Mouse (Mus musculus) forebrain, embryonic 12.5 days (tissue): ENCODE measurements at regions not wholly inside any gene's neighbourhood (a gene's known extent, or its start where the extent isn't known, plus 50 kb on each side); places are given as distances from the start of the nearest gene placed in this dataset.
A peak's percentile ranks its signal among the peaks of the same experiment; 100 is the strongest.
"Not testable (repeated sequence)": the region's sequence is repeated elsewhere in the genome, so short reads cannot be mapped to it uniquely, and the experiment has no call there.

Source experiments
- ATAC-seq: fragments of 200-750 bp; cut with Nextera tagmentation; 2 replicates; pipeline ENCODE4 v1.8.0; 2017; ENCODE audit warnings: moderate TSS enrichment; ENCODE audit not compliant: low FRiP score
- H3K27ac ChIP-seq: fragments of 300-500 bp; sonication (generic); 2 replicates; pipeline ENCODE4 v1.5.1; 2016; ENCODE audit warnings: mild to moderate bottlenecking
- H3K27me3 ChIP-seq: fragments of 300-500 bp; sonication (generic); 2 replicates; pipeline ENCODE4 v1.6.1; 2016; ENCODE audit warnings: mild to moderate bottlenecking
- H3K36me3 ChIP-seq: fragments of 300-500 bp; sonication (generic); replicated peaks from 2 replicates; pipeline ENCODE4 v1.6.1; 2016; ENCODE audit warnings: mild to moderate bottlenecking
- H3K4me1 ChIP-seq: fragments of 300-500 bp; sonication (generic); 2 replicates; pipeline ENCODE4 v1.6.1; 2016
- H3K4me2 ChIP-seq: fragments of 300-500 bp; sonication (generic); 2 replicates; pipeline ENCODE4 v1.6.1; 2016; ENCODE audit warnings: mild to moderate bottlenecking, moderate library complexity
- H3K4me3 ChIP-seq: fragments of 300-500 bp; sonication (generic); replicated peaks from 2 replicates; pipeline ENCODE4 v1.5.1; 2016; ENCODE audit warnings: mild to moderate bottlenecking
- H3K9ac ChIP-seq: fragments of 300-500 bp; sonication (generic); 2 replicates; pipeline ENCODE4 v1.6.1; 2016; ENCODE audit warnings: mild to moderate bottlenecking
- H3K9me3 ChIP-seq: fragments of 300-500 bp; sonication (generic); 2 replicates; pipeline ENCODE4 v1.6.1; 2016
- WGBS: fragments of 180-500 bp; shearing (Covaris S2); methylation state at CpG from one replicate; pipeline ENCODE4 v1.1.7; 2016; 5-methylcytosine and 5-hydroxymethylcytosine counted together

- no peaks in the 10 kb centered on the region for H3K27me3 ChIP-seq
- H3K4me2 ChIP-seq = no peak overlapping the region
- ATAC-seq = no peak
- H3K4me3 ChIP-seq = no peak overlapping the region
- H3K36me3 ChIP-seq = no peaks in the 10 kb centered on the region
- no peak overlapping the region for H3K27ac ChIP-seq
- no peak overlapping the region for H3K9ac ChIP-seq
- 91% methylated on average over 9 of the region's 9 CpGs for WGBS
- no peaks in the 10 kb centered on the region for H3K9me3 ChIP-seq
- no peaks in the 10 kb centered on the region for H3K4me1 ChIP-seq
These were observed 94.9 kb downstream of the Plppr4 start for GRCm38 (mm10) chr3:117265790-117266189.

GRCm38 (mm10) chr3:117247833-117248232, 112.8 kb downstream of the Plppr4 start:
- no peak overlapping the region for H3K9ac ChIP-seq
- H3K27me3 ChIP-seq = no peaks in the 10 kb centered on the region
- no peaks in the 10 kb centered on the region for H3K9me3 ChIP-seq
- no peak overlapping the region for H3K27ac ChIP-seq
- no peaks in the 10 kb centered on the region for H3K36me3 ChIP-seq
- H3K4me2 ChIP-seq = no peak overlapping the region
- H3K4me3 ChIP-seq = no peak overlapping the region
- no peaks in the 10 kb centered on the region for H3K4me1 ChIP-seq
- ATAC-seq = no peak

DNA sequence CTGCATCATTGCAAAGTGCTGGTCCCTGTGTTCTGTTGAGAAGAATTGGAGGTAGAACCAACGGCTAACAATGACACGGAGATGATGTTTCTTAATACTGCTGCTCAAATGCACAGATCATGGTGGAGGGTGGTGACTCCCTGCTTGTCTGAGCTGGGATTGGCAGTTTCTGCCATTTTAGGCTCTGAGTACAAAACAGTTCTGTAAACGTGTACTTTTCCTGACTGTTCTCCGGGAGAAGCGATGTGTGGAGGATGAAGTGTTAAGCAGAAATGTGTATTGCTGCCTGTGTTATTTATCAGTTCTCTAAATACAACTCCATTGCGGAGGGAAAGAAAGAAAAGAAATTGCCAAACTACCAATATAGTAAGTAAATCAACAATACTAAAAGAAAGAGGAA, 118.9 kb downstream of the Plppr4 start:
- Histone ChIP-seq H3K36me3 (no peaks in the 10 kb centered on the region), H3K4me1 (no peaks in the 10 kb centered on the region), H3K4me3 (no peak overlapping the region), H3K27me3 (no peaks in the 10 kb centered on the region), H3K9me3 (no peaks in the 10 kb centered on the region), H3K4me2 (no peak overlapping the region), H3K27ac (no peak overlapping the region), H3K9ac (no peak overlapping the region)
- WGBS = 94% methylated on average over 6 of the region's 6 CpGs
- ATAC-seq = no peak

DNA sequence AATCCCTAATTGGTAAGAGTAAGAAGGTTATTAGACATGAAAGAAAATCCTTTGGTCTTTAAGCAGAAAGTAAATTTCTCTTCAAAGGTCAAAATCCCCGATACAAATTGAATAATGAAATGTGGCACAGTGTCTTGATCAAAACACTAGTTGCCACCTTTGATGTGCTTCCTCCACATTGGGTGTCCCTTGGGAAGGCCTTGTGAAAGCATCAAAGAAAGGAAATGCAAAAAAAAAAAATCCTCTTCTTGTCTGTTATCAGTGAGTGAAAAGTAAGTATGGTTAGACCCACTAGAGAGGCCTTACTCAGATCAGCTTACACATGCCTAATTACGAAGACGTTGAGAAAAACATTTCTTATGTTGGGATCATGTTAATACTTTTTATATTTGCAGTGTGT, 134.1 kb downstream of the Plppr4 start:
- Histone ChIP-seq H3K4me2 (no peak overlapping the region), H3K27ac (no peak overlapping the region), H3K9ac (no peak overlapping the region), H3K9me3 (no peaks in the 10 kb centered on the region), H3K36me3 (no peaks in the 10 kb centered on the region), H3K4me1 (no peaks in the 10 kb centered on the region), H3K4me3 (no peak overlapping the region), H3K27me3 (no peaks in the 10 kb centered on the region)
- no peak for ATAC-seq
- WGBS = 89% methylated on average over 3 of the region's 3 CpGs

DNA sequence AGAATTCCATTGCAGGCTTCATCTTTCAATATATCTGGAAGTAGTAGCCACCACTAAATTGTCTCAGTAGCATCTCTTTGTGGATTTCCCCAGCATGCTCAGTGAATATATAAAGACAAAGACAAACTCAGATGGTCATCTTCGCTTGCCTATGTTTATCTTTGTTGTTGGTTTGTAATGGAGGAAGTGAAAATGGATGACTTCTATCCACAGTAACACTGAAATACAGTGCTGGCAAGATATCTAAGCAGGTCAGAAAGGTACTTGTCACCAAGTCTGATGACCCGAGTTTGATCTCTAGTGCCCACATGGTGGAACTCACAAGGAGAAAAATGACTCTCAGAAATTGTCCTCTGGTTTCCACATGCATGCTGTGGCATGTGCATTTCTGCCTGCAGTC, 135.6 kb downstream of the Plppr4 start:
- Histone ChIP-seq H3K4me2 (no peak overlapping the region), H3K9ac (no peak overlapping the region), H3K27me3 (no peaks in the 10 kb centered on the region), H3K9me3 (no peaks in the 10 kb centered on the region), H3K4me3 (no peak overlapping the region), H3K4me1 (no peaks in the 10 kb centered on the region), H3K36me3 (no peaks in the 10 kb centered on the region), H3K27ac (no peak overlapping the region)
- ATAC-seq = no peak
- WGBS = 88% methylated on average over 2 of the region's 2 CpGs

- Histone ChIP-seq H3K4me2 (no peak overlapping the region), H3K4me3 (no peak overlapping the region), H3K27ac (no peak overlapping the region), H3K9me3 (no peaks in the 10 kb centered on the region), H3K4me1 (no peaks in the 10 kb centered on the region), H3K9ac (no peak overlapping the region), H3K36me3 (no peaks in the 10 kb centered on the region), H3K27me3 (no peaks in the 10 kb centered on the region)
- WGBS = 67% methylated on average over 1 of the region's 1 CpGs
- no peak for ATAC-seq
These were observed 142.7 kb downstream of the Plppr4 start for GRCm38 (mm10) chr3:117217952-117218351.

DNA sequence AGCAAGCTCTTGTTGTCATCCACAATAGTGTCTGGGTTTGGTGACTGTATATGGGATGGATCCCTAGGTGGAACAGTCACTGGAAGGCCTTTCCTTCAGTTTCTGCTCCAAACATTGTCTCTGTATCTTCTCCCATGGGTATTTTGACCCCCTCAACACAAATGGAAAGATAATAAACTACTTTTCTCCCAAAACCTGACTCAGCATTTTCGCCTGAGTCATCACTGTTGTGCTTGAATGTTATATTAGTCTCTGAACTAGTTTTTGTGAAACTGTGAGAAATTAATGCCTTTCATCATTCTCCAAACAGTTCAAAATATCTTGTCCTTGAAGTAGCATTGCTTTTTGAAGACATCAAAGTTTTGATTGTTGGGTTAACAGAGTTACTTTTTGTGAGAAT, 168.8 kb downstream of the Plppr4 start:
- no peak overlapping the region for H3K27ac ChIP-seq
- no peak overlapping the region for H3K4me3 ChIP-seq
- H3K4me1 ChIP-seq = no peaks in the 10 kb centered on the region; the same call in 1 of the 2 replicates
- H3K4me2 ChIP-seq = no peak overlapping the region
- no peaks in the 10 kb centered on the region for H3K36me3 ChIP-seq
- H3K27me3 ChIP-seq = no peaks in the 10 kb centered on the region
- ATAC-seq = no peak
- H3K9ac ChIP-seq = no peak overlapping the region
- 76% methylated on average over 1 of the region's 1 CpGs for WGBS
- no peaks in the 10 kb centered on the region for H3K9me3 ChIP-seq

DNA sequence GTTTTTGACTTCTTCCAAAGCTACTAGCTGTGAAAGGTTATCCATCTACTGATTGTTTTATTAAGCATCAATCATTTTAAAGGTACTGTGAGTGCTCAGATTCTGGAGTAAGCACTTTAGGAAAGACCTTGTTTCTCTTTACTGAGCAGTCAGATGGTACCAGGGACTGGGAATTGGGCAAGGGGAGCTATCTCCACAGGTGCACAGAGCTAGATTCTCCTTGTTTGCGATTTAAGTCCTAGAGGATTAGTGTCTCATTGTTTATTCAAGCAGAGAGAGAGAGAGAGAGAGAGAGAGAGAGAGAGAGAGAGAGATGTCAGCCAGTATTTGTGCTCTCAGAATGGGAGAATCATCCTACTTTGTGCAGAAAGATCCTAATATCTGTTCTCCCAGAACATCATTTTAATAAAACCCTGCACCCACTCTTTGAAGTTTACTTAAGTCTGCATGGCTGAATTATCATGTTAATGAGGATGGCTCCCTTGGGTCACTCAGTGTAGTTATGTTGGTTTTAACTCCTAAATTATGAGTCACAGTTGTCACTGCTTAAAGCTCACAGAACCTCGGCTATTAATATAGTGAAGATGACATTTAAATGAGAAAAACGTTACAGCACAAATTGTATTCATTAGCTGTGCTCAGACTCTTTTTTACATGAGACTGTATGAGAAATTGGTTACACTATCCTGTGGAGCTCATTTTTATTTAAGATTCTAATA, 171.7 kb downstream of the Plppr4 start:
- Histone ChIP-seq H3K9ac (no peak overlapping the region), H3K9me3 (no peaks in the 10 kb centered on the region), H3K27me3 (no peaks in the 10 kb centered on the region), H3K4me1 (no peaks in the 10 kb centered on the region; the same call in 1 of the 2 replicates), H3K4me2 (no peak overlapping the region), H3K27ac (no peak overlapping the region), H3K4me3 (no peak overlapping the region), H3K36me3 (no peaks in the 10 kb centered on the region)
- 41% methylated on average over 3 of the region's 3 CpGs for WGBS
- peak; percentile 33; the same call in 1 of the 2 replicates for ATAC-seq

GRCm38 (mm10) chr3:117183654-117184184, 177.0 kb downstream of the Plppr4 start:
- Histone ChIP-seq H3K27ac (no peak overlapping the region), H3K4me1 (no peaks in the 10 kb centered on the region; the same call in 1 of the 2 replicates), H3K36me3 (no peaks in the 10 kb centered on the region), H3K4me2 (no peak overlapping the region), H3K9me3 (no peaks in the 10 kb centered on the region), H3K27me3 (no peaks in the 10 kb centered on the region), H3K9ac (no peak overlapping the region), H3K4me3 (no peak overlapping the region)
- no peak for ATAC-seq
- WGBS = 98% methylated on average over 4 of the region's 4 CpGs

GRCm38 (mm10) chr3:117169740-117170139, 190.9 kb downstream of the Plppr4 start:
- H3K27me3 ChIP-seq = no peaks in the 10 kb centered on the region
- 89% methylated on average over 2 of the region's 2 CpGs for WGBS
- no peak overlapping the region for H3K4me3 ChIP-seq
- no peak for ATAC-seq
- H3K27ac ChIP-seq = no peak overlapping the region
- no peaks in the 10 kb centered on the region for H3K36me3 ChIP-seq
- H3K4me1 ChIP-seq = no peaks in the 10 kb centered on the region
- H3K9me3 ChIP-seq = no peaks in the 10 kb centered on the region
- H3K9ac ChIP-seq = no peak overlapping the region
- H3K4me2 ChIP-seq = no peak overlapping the region

- H3K9ac ChIP-seq = no peak overlapping the region
These were observed 194.3 kb upstream of the Palmd start for GRCm38 (mm10) chr3:117163046-117163445.

GRCm38 (mm10) chr3:117160689-117161088, 191.9 kb upstream of the Palmd start:
- H3K9ac ChIP-seq, ATAC-seq, H3K9me3 ChIP-seq, H3K36me3 ChIP-seq, H3K27ac ChIP-seq, H3K27me3 ChIP-seq, H3K4me2 ChIP-seq, H3K4me1 ChIP-seq, H3K4me3 ChIP-seq: not testable (repeated sequence)
- 94% methylated on average over 3 of the region's 3 CpGs for WGBS

More at GRCm38 (mm10) chr3:117163046-117163445, 194.3 kb upstream of the Palmd start:
- no peaks in the 10 kb centered on the region for H3K9me3 ChIP-seq
- H3K27ac ChIP-seq = no peak overlapping the region
- H3K27me3 ChIP-seq = no peaks in the 10 kb centered on the region
- H3K36me3 ChIP-seq = no peaks in the 10 kb centered on the region
- ATAC-seq = no peak
- H3K4me2 ChIP-seq = no peak overlapping the region
- no peak overlapping the region for H3K4me3 ChIP-seq
- H3K4me1 ChIP-seq = peaks cover 4% of the 10 kb centered on the region; the same call in 1 of the 2 replicates
- WGBS = 33% methylated on average over 1 of the region's 1 CpGs

GRCm38 (mm10) chr3:117155274-117155673, 186.5 kb upstream of the Palmd start:
- Histone ChIP-seq H3K27ac (no peak overlapping the region), H3K9ac (no peak overlapping the region), H3K4me3 (no peak overlapping the region), H3K36me3 (no peaks in the 10 kb centered on the region), H3K9me3 (no peaks in the 10 kb centered on the region), H3K27me3 (no peaks in the 10 kb centered on the region), H3K4me1 (no peaks in the 10 kb centered on the region), H3K4me2 (no peak overlapping the region)
- WGBS = 87% methylated on average over 6 of the region's 6 CpGs
- no peak for ATAC-seq
